Mouse (Mus musculus) urinary bladder, postnatal 10 days (tissue): ENCODE measurements around the gene Olfr1504.
"Not testable (repeated sequence)": the region's sequence is repeated elsewhere in the genome, so short reads cannot be mapped to it uniquely, and the experiment has no call there.

Source experiments
- DNase-seq: peaks from one replicate; pipeline ENCODE4 v3.0.0; 2022; ENCODE audit warnings: low spot score

Gene Olfr1504

DNA sequence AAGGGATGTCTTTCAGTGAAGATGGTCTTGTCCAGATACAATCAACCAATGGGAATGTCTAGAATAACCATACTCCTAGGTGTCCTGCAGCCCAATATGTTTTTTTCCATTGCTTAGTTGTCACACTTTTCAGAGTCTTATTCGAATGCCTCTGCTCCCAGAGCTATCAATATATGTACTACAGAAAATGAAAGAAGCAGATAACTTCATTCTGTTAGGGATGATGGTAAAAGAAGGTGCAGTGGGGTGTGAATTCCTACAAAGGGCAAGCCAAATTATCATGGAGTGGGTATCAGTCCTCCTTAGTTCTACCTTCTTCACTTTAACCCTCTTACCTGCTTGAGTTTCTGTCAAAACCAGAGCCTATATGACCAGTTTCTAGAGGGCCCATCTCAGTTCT is at the start of gene Olfr1504:
Olfr1504 (minus strand) TSS at position 101 of the 400 bp plus-strand sequence.
- no peak for DNase-seq

DNA sequence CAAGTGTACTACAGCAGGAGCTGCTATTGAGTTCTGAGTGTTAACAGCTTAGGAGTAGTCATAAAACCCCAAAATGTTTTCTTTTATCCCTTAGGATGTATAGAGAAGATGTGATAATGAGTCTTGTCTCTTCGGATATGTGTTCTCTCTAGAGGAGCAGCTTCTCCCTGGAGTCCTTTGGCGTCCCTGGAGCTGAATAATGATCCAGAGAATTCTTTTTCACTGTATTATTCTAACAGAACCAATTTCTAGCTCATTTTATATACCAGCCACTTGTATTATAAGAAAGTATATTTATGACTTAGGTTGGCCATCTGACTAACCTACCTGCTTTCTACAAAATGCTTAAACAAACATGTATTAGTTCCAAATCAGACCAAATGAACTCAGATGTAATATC is 15.5 kb upstream of the Olfr1504 start, which contains the start of gene Olfr1505:
Olfr1505 (plus strand) TSS at position 301 of the 400 bp plus-strand sequence.
- DNase-seq: no peak

DNA sequence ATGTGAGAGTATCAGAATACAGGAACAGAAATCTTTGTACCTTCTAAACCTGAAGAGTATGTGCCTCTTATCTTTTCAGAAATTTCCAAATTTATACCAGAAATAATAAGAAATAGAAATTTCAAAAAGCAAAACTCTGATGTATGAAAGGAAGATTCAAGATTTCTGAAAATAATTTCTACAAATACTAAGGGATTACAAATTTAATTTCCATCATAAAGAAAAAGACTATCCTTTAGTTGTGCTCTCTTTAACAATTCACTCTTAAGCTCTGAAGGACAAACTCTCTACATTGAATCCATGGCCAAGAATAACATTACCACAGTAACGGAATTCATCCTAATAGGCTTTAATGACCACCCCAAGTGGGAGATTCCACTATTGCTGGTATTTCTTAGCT is 36.2 kb downstream of the Olfr1504 start, which contains the start of gene Olfr1502:
Olfr1502 (plus strand) TSS at position 301 of the 400 bp plus-strand sequence.
- no peak for DNase-seq

DNA sequence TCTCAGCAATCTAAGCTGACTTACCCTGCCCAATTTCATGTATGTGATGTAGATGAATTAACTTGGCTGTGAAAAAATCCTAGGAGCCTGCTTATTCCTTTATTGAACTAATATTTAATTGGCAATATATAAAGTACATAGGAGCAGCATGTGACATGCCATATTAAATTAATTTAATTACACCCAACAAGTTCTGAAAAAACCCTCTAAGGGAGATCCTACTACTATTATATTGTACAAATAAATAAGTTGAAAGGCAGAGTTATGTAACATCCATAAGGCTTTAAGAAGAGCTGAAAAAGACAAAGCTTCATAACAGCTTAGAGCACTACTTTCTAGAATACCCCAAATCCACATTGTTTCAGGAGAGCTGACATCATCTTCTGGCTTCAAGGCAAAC is 47.1 kb downstream of the Olfr1504 start, which contains the start of gene Olfr1501:
Olfr1501 (minus strand) TSS at position 101 of the 400 bp plus-strand sequence.
- not testable (repeated sequence) for DNase-seq
